Mouse (Mus musculus) heart, embryonic 16.5 days (tissue): ENCODE data around the gene Casp7. TPM values are rescaled to one million over a fixed set of nuclear protein-coding genes. Genes with fewer than 3 reads are reported as not detected.
A peak's percentile ranks its signal among the peaks of the same experiment; 100 is the strongest.
"Not testable (repeated sequence)": the region's sequence is repeated elsewhere in the genome, so short reads cannot be mapped to it uniquely, and the experiment has no call there.

Experiments used
- ATAC-seq: fragments of 200-750 bp; cut with Nextera tagmentation; replicated peaks from 2 replicates; pipeline ENCODE4 v1.8.0; 2017; ENCODE audit warnings: moderate number of reproducible peaks; ENCODE audit not compliant: insufficient read depth, low FRiP score; ENCODE audit errors: extremely low read depth
- H3K27ac ChIP-seq: fragments of 300-500 bp; sonication (generic); 2 replicates; pipeline ENCODE4 v1.5.1; 2014; ENCODE audit warnings: mild to moderate bottlenecking, low read length, control low read depth, moderate library complexity
- H3K27me3 ChIP-seq: fragments of 300-500 bp; sonication (generic); 2 replicates; pipeline ENCODE4 v1.6.1; 2014; ENCODE audit warnings: low read length, mixed read lengths; ENCODE audit not compliant: control insufficient read depth, insufficient read depth
- H3K36me3 ChIP-seq: fragments of 300-500 bp; sonication (generic); 2 replicates; pipeline ENCODE4 v1.6.1; 2014; ENCODE audit not compliant: control insufficient read depth, insufficient read depth
- H3K4me1 ChIP-seq: fragments of 300-500 bp; sonication (generic); 2 replicates; pipeline ENCODE4 v1.6.1; 2014; ENCODE audit warnings: low read length, mixed read lengths; ENCODE audit not compliant: control insufficient read depth, insufficient read depth
- H3K4me2 ChIP-seq: fragments of 300-500 bp; sonication (generic); 2 replicates; pipeline ENCODE4 v1.6.1; 2014; ENCODE audit warnings: low read depth, mild to moderate bottlenecking, control low read depth, low read length
- H3K4me3 ChIP-seq: fragments of 300-500 bp; sonication (generic); 2 replicates; pipeline ENCODE4 v1.5.1; 2014; ENCODE audit warnings: mild to moderate bottlenecking, control low read depth, low read length
- H3K9ac ChIP-seq: fragments of 300-500 bp; sonication (generic); 2 replicates; pipeline ENCODE4 v1.6.1; 2014; ENCODE audit warnings: low read length, control low read depth
- H3K9me3 ChIP-seq: fragments of 300-500 bp; sonication (generic); replicated peaks from 2 replicates; pipeline ENCODE4 v1.6.1; 2016; ENCODE audit warnings: low read length; ENCODE audit not compliant: control insufficient read depth
- WGBS: fragments of 180-500 bp; shearing (Covaris S2); extraction: QIAGEN DNeasy Blood & Tissue Kit; methylation state at CpG from one replicate; pipeline ENCODE4 v1.1.7; 2014; 5-methylcytosine and 5-hydroxymethylcytosine counted together
- polyA plus RNA-seq: library from polyadenylated mRNA; unstranded; fragments of >200 nt; fragmentation: Nextera tagmentation; extraction: Ambion mirVana; gene quantifications from 2 replicates; pipeline ENCODE4 v1.2.1, GENCODE M21; 2015

Gene Casp7
- polyA plus RNA-seq, result 27.8 and 33.2 TPM in 2 replicates

DNA sequence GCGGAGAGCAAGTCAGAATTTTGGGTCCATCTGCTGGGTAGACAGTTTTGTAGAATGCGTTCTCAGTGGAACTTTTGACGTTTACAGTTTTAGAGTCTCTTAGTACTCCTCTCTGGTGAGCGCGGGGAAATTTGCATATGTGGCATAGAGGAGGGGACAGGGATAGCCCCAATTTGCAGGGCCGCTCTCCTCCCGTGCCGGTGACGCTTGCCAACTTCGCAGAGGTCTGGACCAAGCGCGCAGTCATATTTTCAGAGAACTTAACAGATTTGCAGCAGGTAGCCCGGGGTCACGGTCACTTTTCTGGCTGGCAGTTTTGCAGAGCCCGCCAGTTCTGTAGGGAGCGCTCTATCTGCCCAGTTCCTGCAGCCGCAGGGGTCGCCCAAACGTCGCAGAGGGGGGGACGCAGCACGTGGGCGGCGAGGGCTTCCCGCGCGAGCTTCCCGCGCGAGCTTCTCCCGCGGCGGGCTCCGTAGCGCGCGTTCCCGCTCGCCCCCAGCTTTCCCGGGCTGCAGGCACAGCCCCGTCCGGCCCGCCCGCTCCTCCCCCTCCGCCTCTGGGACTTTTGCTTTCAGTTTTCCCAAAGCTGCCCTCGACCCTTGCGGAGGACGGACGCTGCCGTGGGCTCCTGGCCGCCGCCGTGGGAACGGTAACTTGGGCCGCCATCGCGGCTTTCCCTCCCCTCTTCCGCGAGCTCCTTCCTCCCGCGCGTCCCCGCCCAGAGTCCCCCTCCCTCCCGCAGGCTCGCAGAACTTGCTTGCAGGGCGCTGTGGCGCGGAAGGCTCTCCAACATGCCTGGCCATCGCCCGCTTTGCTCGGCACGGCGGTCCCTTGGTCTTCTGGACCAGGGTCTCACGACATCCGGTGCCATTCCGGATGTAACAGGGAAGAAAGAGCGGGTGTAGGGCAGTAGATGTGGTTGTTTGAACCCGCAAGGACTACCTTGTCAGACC lies at the start of gene Casp7:
Gene Casp7 (plus strand): TSS at position 461 of the 953 bp plus-strand sequence.
- H3K4me1 ChIP-seq, result peaks cover 20% of the 10 kb centered on the region
- H3K9ac ChIP-seq, result peak within 1 kb of the TSS; percentile 92
- H3K36me3 ChIP-seq, result no peaks in the 10 kb centered on the region
- H3K9me3 ChIP-seq, result no peaks in the 10 kb centered on the region
- H3K4me3 ChIP-seq, result peak within 1 kb of the TSS; percentile 77
- H3K4me2 ChIP-seq, result peak within 1 kb of the TSS; percentile 92
- WGBS, result 1% methylated on average over 78 of the region's 78 CpGs
- no peaks in the 10 kb centered on the region for H3K27me3 ChIP-seq
- ATAC-seq, result peak; percentile 74
- peak within 1 kb of the TSS; percentile 92 for H3K27ac ChIP-seq

- 28% methylated on average over 6 of the region's 6 CpGs for WGBS
- peaks cover 6% of the 10 kb centered on the region; the same call in 1 of the 2 replicates for H3K9me3 ChIP-seq
- no peak overlapping the region for H3K27ac ChIP-seq
- H3K27me3 ChIP-seq, result no peaks in the 10 kb centered on the region
- H3K4me3 ChIP-seq, result no peak overlapping the region
- peaks cover 25% of the 10 kb centered on the region for H3K36me3 ChIP-seq
- ATAC-seq, result no peak
- H3K9ac ChIP-seq, result no peak overlapping the region
- no peak overlapping the region for H3K4me2 ChIP-seq
- H3K4me1 ChIP-seq, result no peaks in the 10 kb centered on the region
These were observed 47.6 kb upstream of the Casp7 start for GRCm38 (mm10) chr19:56349295-56349694.

DNA sequence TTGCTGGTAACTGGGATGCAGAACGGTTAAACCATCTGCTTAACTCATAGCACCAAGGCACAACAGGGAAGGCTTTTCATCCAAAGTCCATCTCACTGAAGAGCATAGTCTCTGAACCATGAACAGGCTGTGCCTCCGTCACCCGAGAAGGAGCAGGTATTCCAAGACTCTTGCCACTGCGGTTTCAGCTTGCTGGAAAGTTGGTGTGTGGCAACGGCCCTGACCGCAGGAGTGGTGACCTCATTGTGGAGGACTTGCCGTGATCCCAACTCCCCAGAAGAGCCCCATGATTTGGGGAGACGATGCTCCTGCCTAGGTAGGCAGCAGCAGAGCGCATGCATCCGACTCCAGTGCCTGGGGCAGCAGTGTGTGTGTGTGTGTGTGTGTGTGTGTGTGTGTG lies 43.2 kb upstream of the Casp7 start:
- Histone ChIP-seq H3K4me1 (peaks cover 20% of the 10 kb centered on the region), H3K4me3 (no peak overlapping the region), H3K4me2 (no peak overlapping the region), H3K9ac (no peak overlapping the region), H3K27me3 (no peaks in the 10 kb centered on the region), H3K27ac (no peak overlapping the region), H3K9me3 (peaks cover 6% of the 10 kb centered on the region; the same call in 1 of the 2 replicates), H3K36me3 (peaks cover 36% of the 10 kb centered on the region)
- 82% methylated on average over 10 of the region's 10 CpGs for WGBS
- ATAC-seq, result no peak

DNA sequence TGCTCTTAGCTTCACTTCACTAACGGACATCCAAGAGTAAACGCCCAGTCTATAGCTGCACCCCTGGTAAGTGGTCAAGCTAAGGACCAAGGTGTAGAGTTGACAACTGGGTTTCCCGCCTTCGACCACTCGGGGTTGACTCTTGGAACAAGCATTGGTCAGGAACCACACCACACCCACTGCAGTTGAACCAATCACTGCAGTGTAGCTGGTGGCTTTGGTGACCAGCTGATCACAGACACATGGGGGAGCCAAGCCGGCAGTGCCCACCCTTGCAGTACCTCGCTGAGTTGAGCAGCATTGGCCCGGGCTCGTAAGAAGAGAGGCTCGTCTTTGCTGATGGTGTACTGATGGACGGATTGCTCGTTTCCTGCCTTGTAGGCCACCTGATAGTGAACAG lies 41.7 kb upstream of the Casp7 start:
- WGBS, result 79% methylated on average over 12 of the region's 12 CpGs
- ATAC-seq, result no peak

GRCm38 (mm10) chr19:56356480-56357373 lies 40.2 kb upstream of the Casp7 start:
- Histone ChIP-seq H3K4me3 (no peak overlapping the region), H3K27ac (peak overlapping the region; percentile 28), H3K4me1 (peaks cover 20% of the 10 kb centered on the region), H3K27me3 (no peaks in the 10 kb centered on the region), H3K9ac (no peak overlapping the region), H3K36me3 (peaks cover 36% of the 10 kb centered on the region), H3K4me2 (peak overlapping the region; percentile 8), H3K9me3 (peaks cover 6% of the 10 kb centered on the region; the same call in 1 of the 2 replicates)
- WGBS, result 30% methylated on average over 17 of the region's 17 CpGs
- 0 out of 2 replicates have a peak, but pooled peaks have one; percentile 10 for ATAC-seq

More for the DNA sequence above, 41.7 kb upstream of the Casp7 start:
- peaks cover 6% of the 10 kb centered on the region; the same call in 1 of the 2 replicates for H3K9me3 ChIP-seq
- no peak overlapping the region for H3K4me2 ChIP-seq
- no peak overlapping the region for H3K9ac ChIP-seq
- no peak overlapping the region for H3K27ac ChIP-seq
- H3K36me3 ChIP-seq, result peaks cover 34% of the 10 kb centered on the region
- no peaks in the 10 kb centered on the region for H3K27me3 ChIP-seq
- H3K4me3 ChIP-seq, result no peak overlapping the region
- H3K4me1 ChIP-seq, result peaks cover 20% of the 10 kb centered on the region

DNA sequence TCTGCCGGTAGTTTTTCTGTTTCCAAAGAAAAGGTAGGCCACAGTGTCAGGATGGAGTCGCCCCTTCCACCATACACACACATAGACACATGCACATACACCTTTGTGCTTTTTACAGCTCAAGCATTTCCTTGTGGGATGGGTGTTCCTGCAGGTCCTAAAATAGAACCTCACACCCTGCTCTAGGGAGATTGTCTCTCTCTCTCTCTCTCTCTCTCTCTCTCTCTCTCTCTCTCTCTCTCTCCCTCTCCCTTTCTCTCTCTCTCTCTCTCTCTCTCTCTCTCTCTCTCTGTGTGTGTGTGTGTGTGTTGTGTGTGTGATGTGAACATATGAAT lies 39.6 kb upstream of the Casp7 start:
- Histone ChIP-seq H3K36me3 (peaks cover 37% of the 10 kb centered on the region), H3K4me1 (peaks cover 20% of the 10 kb centered on the region), H3K27ac (peak overlapping the region; percentile 72), H3K4me2 (0 out of 2 replicates have a peak overlapping the region, but pooled peaks have one; percentile 8)
- 37% methylated on average over 2 of the region's 2 CpGs for WGBS
- H3K9ac ChIP-seq, H3K9me3 ChIP-seq, H3K4me3 ChIP-seq, H3K27me3 ChIP-seq: not testable (repeated sequence)
- ATAC-seq, result 0 out of 2 replicates have a peak, but pooled peaks have one; percentile 54

GRCm38 (mm10) chr19:56358890-56359289 lies 38.0 kb upstream of the Casp7 start:
- Histone ChIP-seq H3K4me3 (no peak overlapping the region), H3K36me3 (peaks cover 27% of the 10 kb centered on the region), H3K4me2 (no peak overlapping the region), H3K9ac (no peak overlapping the region), H3K27me3 (no peaks in the 10 kb centered on the region), H3K9me3 (no peaks in the 10 kb centered on the region), H3K27ac (no peak overlapping the region), H3K4me1 (peaks cover 20% of the 10 kb centered on the region)
- ATAC-seq, result no peak
- WGBS, result 76% methylated on average over 2 of the region's 2 CpGs

GRCm38 (mm10) chr19:56363721-56364460 lies 33.0 kb upstream of the Casp7 start:
- Histone ChIP-seq H3K4me3 (no peak overlapping the region), H3K36me3 (peaks cover 24% of the 10 kb centered on the region), H3K4me1 (peaks cover 4% of the 10 kb centered on the region; the same call in 1 of the 2 replicates), H3K27me3 (no peaks in the 10 kb centered on the region), H3K27ac (no peak overlapping the region), H3K4me2 (no peak overlapping the region), H3K9ac (no peak overlapping the region), H3K9me3 (no peaks in the 10 kb centered on the region)
- ATAC-seq, result no peak
- 56% methylated on average over 15 of the region's 15 CpGs for WGBS
